Mouse (Mus musculus): ENCODE results near the gene Trp53tg5.

DNA sequence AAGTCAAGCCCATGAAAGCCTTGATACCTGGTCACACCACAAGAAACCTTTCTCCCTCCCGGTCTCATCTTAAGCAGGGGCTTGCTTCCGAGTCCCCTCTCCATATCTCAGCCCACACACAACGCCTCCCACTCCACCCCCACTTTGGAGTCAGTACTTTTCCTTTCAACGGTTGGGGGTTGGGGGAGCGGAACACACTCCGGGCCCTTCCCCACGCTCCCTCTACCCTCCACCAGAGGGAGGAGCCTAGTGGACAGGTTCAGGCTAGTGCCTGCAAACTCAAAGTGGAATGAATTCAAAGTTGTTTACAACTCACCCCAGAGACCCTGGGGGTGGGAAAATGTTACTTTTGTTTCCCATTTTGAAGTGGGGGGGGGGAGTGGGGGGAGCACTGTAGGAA lies 42.8 kb downstream of the Trp53tg5 start:
- TF ChIP-seq MAX (IDR thresholded peaks at IDR 0.05; ENCODE audit: low read depth) (no peak), POLR2A (IDR thresholded peaks at IDR 0.05; ENCODE audit: insufficient read length, low read depth) (no peak), POLR2AphosphoS2 (IDR thresholded peaks at IDR 0.05; ENCODE audit: insufficient read length, low read depth) (no peak), REST (IDR thresholded peaks at IDR 0.05; ENCODE audit: insufficient read depth, insufficient read length) (no peak), MYOG (IDR thresholded peaks at IDR 0.05; ENCODE audit: control insufficient read depth in 1 of 3, insufficient read depth in 1 of 3, insufficient read length in 2 of 3, low read depth in 2 of 3) (no peak), USF1 (IDR thresholded peaks at IDR 0.05; ENCODE audit: low read depth) (no peak)

All from myocyte (in vitro differentiated cells).